7 mouse cellular contexts compared by ENCODE assay signal in genomic region chr17:46029554-46030207, GRCm38 (mm10). TPM values are rescaled to one million over a fixed set of nuclear protein-coding genes. Genes with fewer than 3 reads are reported as not detected.
DNase-seq lines count a peak whose midpoint lies in the region; ATAC-seq lines count a peak whose summit lies in the region.

No protein-coding gene starts in this region.

- H3K9me3 ChIP-seq in heart, embryonic 10.5 days = no peaks in the 10 kb centered on the region
- H3K9me3 ChIP-seq in neural tube, embryonic 14.5 days (ENCODE audit: control insufficient read depth, low read length) = no peaks in the 10 kb centered on the region

- H3K27me3 ChIP-seq in heart, embryonic 10.5 days (ENCODE audit: insufficient read depth, poor library complexity, severe bottlenecking) = 0 out of 2 replicates have a peak, but pooled peaks cover 5% of the 10 kb centered on the region
- no peaks in the 10 kb centered on the region for H3K27me3 ChIP-seq in neural tube, embryonic 14.5 days (ENCODE audit: control insufficient read depth, insufficient read depth, low read length)

- H3K9ac ChIP-seq in neural tube, embryonic 14.5 days (replicated peaks; ENCODE audit: low read depth, low read length) = peak overlapping the region; percentile 82

- ATAC-seq in neural tube, embryonic 14.5 days (ENCODE audit: low read depth) = no peak

- peaks cover 71% of the 10 kb centered on the region for H3K4me1 ChIP-seq in heart, embryonic 10.5 days
- H3K4me1 ChIP-seq in neural tube, embryonic 14.5 days (ENCODE audit: control insufficient read depth, insufficient read depth, low read length) = peaks cover 28% of the 10 kb centered on the region

- peak overlapping the region; percentile 78 for H3K4me3 ChIP-seq in heart, embryonic 10.5 days
- peak overlapping the region; percentile 79 for H3K4me3 ChIP-seq in neural tube, embryonic 14.5 days (ENCODE audit: low read depth, low read length)

- intact Hi-C loops in left cerebral cortex, postnatal 10 days (cut with DNase I) = loop anchor here (5.0 kb wide), 1 partner anchor 103 kb away; no protein-coding TSS in a partner anchor

- H3K4me2 ChIP-seq in neural tube, embryonic 14.5 days (ENCODE audit: low read depth, low read length) = peak overlapping the region; percentile 91

- peaks cover 28% of the 10 kb centered on the region for H3K36me3 ChIP-seq in heart, embryonic 10.5 days
- H3K36me3 ChIP-seq in neural tube, embryonic 14.5 days (ENCODE audit: control insufficient read depth, insufficient read depth, low read length) = no peaks in the 10 kb centered on the region; the same call in 1 of the 2 replicates

- DNase-seq in 3T3-L1 (ENCODE audit: low read depth, low spot score) = peak; percentile 42
- peak; percentile 43 for DNase-seq in A20 (ENCODE audit: low read depth, low spot score)
- DNase-seq in heart, embryonic 10.5 days (ENCODE audit: low spot score) = no peak
- peak; percentile 44 for DNase-seq in kidney, postnatal 14 days
- DNase-seq in spleen, postnatal 10 days (ENCODE audit: low spot score in 2 of 2) = no peak
- no peak for DNase-seq in left cerebral cortex, postnatal 10 days (ENCODE audit: extremely low spot score in 1 of 2, low spot score in 2 of 2)

- H3K27ac ChIP-seq in heart, embryonic 10.5 days = peak overlapping the region; percentile 99
- H3K27ac ChIP-seq in neural tube, embryonic 14.5 days (ENCODE audit: low read depth, low read length) = no peak overlapping the region; the same call in 1 of the 2 replicates

- 15% methylated on average over 7 of the region's 7 CpGs for WGBS in heart, embryonic 10.5 days
- 10% methylated on average over 7 of the region's 7 CpGs for WGBS in neural tube, embryonic 14.5 days

RNA-seq across cellular contexts. Expression of gene Vegfa, which starts 2.5 kb away (rescaled TPM):
- polyA plus RNA-seq in heart, embryonic 10.5 days (2016; fragmentation: Nextera tagmentation; extraction: Ambion mirVana) = 4.5 and 6.0 TPM in 2 replicates
- polyA plus RNA-seq in neural tube, embryonic 14.5 days (2014; fragmentation: Nextera tagmentation; extraction: Ambion mirVana) = 4.7 and 5.0 TPM in 2 replicates
- 10 to 100 TPM; 73.6 to 82.9 TPM for total RNA-seq in left cerebral cortex, postnatal 10 days (2021)

Comparison
In these comparisons a context has a peak if more than half of its experiments do, and no peak if none do; other contexts are left out.
1. DNase-seq: peak in 3T3-L1 (single experiment), A20 (single experiment) and kidney, postnatal 14 days (single experiment); none in heart, embryonic 10.5 days (single experiment), spleen, postnatal 10 days (0 of 2) and left cerebral cortex, postnatal 10 days (0 of 2).